ENCODE assay signal across 8 mouse cellular contexts in the genomic region with DNA sequence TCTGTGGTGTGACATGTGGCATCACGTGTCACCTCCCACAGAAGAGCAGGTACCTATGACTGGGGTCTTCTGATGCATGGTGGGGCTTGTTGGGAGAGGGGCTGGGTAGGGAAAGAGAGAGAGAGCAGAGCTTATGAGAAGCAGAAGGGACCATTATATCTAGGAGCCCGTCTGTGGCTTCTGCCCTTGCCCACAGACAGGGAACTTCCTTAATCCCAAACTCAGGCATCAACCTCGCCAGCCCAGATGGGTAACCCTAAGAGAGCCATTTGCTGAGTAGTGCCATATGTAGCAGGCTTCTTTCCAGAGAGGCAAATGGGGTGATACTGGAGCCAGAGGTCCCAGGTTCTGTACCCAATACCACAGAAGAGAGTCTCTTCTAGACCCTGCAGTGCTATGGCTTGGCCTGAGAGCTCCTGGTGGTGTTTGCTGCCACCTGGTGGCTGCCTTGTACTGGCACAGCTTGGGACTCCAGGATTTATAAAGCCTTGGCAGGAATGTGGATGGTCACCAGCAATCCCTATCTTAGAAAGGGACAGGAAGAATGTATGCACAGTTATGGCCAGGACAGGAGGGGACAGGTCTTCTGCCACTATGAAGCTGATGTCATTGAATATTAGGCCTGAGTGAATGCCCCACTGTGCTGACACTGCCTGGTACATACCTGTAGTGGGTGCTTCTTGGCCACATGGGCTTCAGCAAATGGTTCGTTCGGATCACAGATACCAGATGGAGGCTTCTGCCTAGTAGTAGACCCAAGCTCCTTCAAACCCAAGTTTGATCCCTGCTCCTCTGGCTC. TPM values are rescaled to one million over a fixed set of nuclear protein-coding genes. Genes with fewer than 3 reads are reported as not detected.
DNase-seq lines count a peak whose midpoint lies in the region; ATAC-seq and TF ChIP-seq lines count a peak whose summit lies in the region.

No protein-coding gene starts in this region.

- peak; percentile 99 for TF ChIP-seq CTCF in bone marrow macrophage, adult 2 months (IDR thresholded peaks at IDR 0.05; ENCODE audit: low read depth, low read length)
- peak; percentile 87 for TF ChIP-seq CTCF in embryonic fibroblast, embryonic 13.5 days (IDR thresholded peaks at IDR 0.05; ENCODE audit: borderline replicate concordance, insufficient read depth, low read length)

- no peaks in the 10 kb centered on the region for H3K9me3 ChIP-seq in limb, embryonic 12.5 days
- H3K9me3 ChIP-seq in midbrain, embryonic 16.5 days (replicated peaks; ENCODE audit: control insufficient read depth, low read length, poor library complexity, severe bottlenecking) = no peaks in the 10 kb centered on the region

- H3K4me1 ChIP-seq in bone marrow macrophage, adult 2 months (ENCODE audit: control insufficient read depth, insufficient read depth, low read length) = no peaks in the 10 kb centered on the region
- H3K4me1 ChIP-seq in embryonic fibroblast, embryonic 13.5 days (ENCODE audit: control insufficient read depth, insufficient read depth, low read length) = no peaks in the 10 kb centered on the region
- H3K4me1 ChIP-seq in limb, embryonic 12.5 days (replicated peaks) = no peaks in the 10 kb centered on the region
- no peaks in the 10 kb centered on the region for H3K4me1 ChIP-seq in midbrain, embryonic 16.5 days (ENCODE audit: control insufficient read depth, insufficient read depth, low read length)

- no peak overlapping the region for H3K9ac ChIP-seq in limb, embryonic 12.5 days (replicated peaks)
- H3K9ac ChIP-seq in midbrain, embryonic 16.5 days (ENCODE audit: low read depth, low read length) = no peak overlapping the region

- no peak for TF ChIP-seq POLR2A in bone marrow macrophage, adult 2 months (IDR thresholded peaks at IDR 0.05; ENCODE audit: borderline replicate concordance, low read depth, low read length)
- no peak for TF ChIP-seq POLR2A in embryonic fibroblast, embryonic 13.5 days (IDR thresholded peaks at IDR 0.05; ENCODE audit: low read depth, low read length)

- H3K27ac ChIP-seq in bone marrow macrophage, adult 2 months (ENCODE audit: insufficient read depth, low read depth, low read length) = no peak overlapping the region
- H3K27ac ChIP-seq in embryonic fibroblast, embryonic 13.5 days (ENCODE audit: insufficient read depth, low read length) = no peak overlapping the region
- H3K27ac ChIP-seq in limb, embryonic 12.5 days = no peak overlapping the region
- no peak overlapping the region for H3K27ac ChIP-seq in midbrain, embryonic 16.5 days (ENCODE audit: low read length)

- ATAC-seq in limb, embryonic 12.5 days (ENCODE audit: insufficient number of reproducible peaks, insufficient read depth, low FRiP score, low TSS enrichment, low read depth) = peak; percentile 71
- ATAC-seq in midbrain, embryonic 16.5 days = peak; percentile 93

- H3K4me3 ChIP-seq in bone marrow macrophage, adult 2 months (ENCODE audit: insufficient read depth, low read length) = no peak overlapping the region
- no peak overlapping the region for H3K4me3 ChIP-seq in embryonic fibroblast, embryonic 13.5 days (ENCODE audit: insufficient read depth, low read length)
- no peak overlapping the region for H3K4me3 ChIP-seq in limb, embryonic 12.5 days (replicated peaks)
- no peak overlapping the region for H3K4me3 ChIP-seq in midbrain, embryonic 16.5 days (ENCODE audit: low read depth, low read length)

- no peaks in the 10 kb centered on the region for H3K27me3 ChIP-seq in limb, embryonic 12.5 days
- H3K27me3 ChIP-seq in midbrain, embryonic 16.5 days (ENCODE audit: control insufficient read depth, insufficient read depth, low read depth, low read length) = no peaks in the 10 kb centered on the region

- H3K36me3 ChIP-seq in limb, embryonic 12.5 days = peaks cover 91% of the 10 kb centered on the region
- peaks cover 4% of the 10 kb centered on the region; the same call in 1 of the 2 replicates for H3K36me3 ChIP-seq in midbrain, embryonic 16.5 days (ENCODE audit: control insufficient read depth, insufficient read depth, low read length)

- 87% methylated on average over 5 of the region's 5 CpGs for WGBS in limb, embryonic 12.5 days
- 84% methylated on average over 5 of the region's 5 CpGs for WGBS in midbrain, embryonic 16.5 days

- peak; percentile 62 to 63 for DNase-seq in B cell, adult 2 months
- DNase-seq in heart, adult 9 months (ENCODE audit: low spot score in 2 of 2) = peak; percentile 45 to 65
- peak; percentile 86 for DNase-seq in kidney, adult 9 months
- peak; percentile 38 to 40 for DNase-seq in spleen, postnatal 36 days (ENCODE audit: low spot score in 2 of 2)

- no peak overlapping the region for H3K4me2 ChIP-seq in limb, embryonic 12.5 days
- H3K4me2 ChIP-seq in midbrain, embryonic 16.5 days (ENCODE audit: low read length) = no peak overlapping the region

RNA-seq across cellular contexts. Expression of a gene that starts 35.8 kb away (rescaled TPM):
- polyA plus RNA-seq in bone marrow macrophage, adult 2 months (2012; ENCODE audit: insufficient read depth, insufficient read length, missing spikeins) = not detected in 2 replicates
- polyA plus RNA-seq in embryonic fibroblast, embryonic 13.5 days (2011; ENCODE audit: insufficient read length, low read depth, missing spikeins) = not detected in 2 replicates
- polyA plus RNA-seq in limb, embryonic 12.5 days (2016; fragmentation: Nextera tagmentation; extraction: Ambion mirVana) = 0.50 and 0.59 TPM in 2 replicates
- polyA plus RNA-seq in midbrain, embryonic 16.5 days (2015; fragmentation: Nextera tagmentation; extraction: Ambion mirVana) = not detected in 2 replicates

RNA-seq across cellular contexts. Expression of a gene that starts 53.1 kb away (rescaled TPM):
- not detected in 2 replicates for polyA plus RNA-seq in bone marrow macrophage, adult 2 months (2012; ENCODE audit: insufficient read depth, insufficient read length, missing spikeins)
- not detected in 2 replicates for polyA plus RNA-seq in embryonic fibroblast, embryonic 13.5 days (2011; ENCODE audit: insufficient read length, low read depth, missing spikeins)
- 0.14 TPM in 1 of 2 replicates, not detected in the other for polyA plus RNA-seq in limb, embryonic 12.5 days (2016; fragmentation: Nextera tagmentation; extraction: Ambion mirVana)
- polyA plus RNA-seq in midbrain, embryonic 16.5 days (2015; fragmentation: Nextera tagmentation; extraction: Ambion mirVana) = 0.06 and 0.09 TPM in 2 replicates
